Mouse (Mus musculus) layer of hippocampus, adult 2 months (tissue): ENCODE measurements around the gene Sema4a. TPM values are rescaled to one million over a fixed set of nuclear protein-coding genes. Genes with fewer than 3 reads are reported as not detected.

ENCODE experiments used
- DNase-seq, 2 experiments: peaks; one replicate each; pipeline ENCODE4 v3.0.0; 2022; ENCODE audit warnings: low spot score in 2 of 2
- H3K27ac ChIP-seq: fragments of 200-600 bp; 2 replicates; pipeline ENCODE4 v1.8.1; 2022
- H3K4me3 ChIP-seq: fragments of 200-600 bp; 2 replicates; pipeline ENCODE4 v1.8.1; 2022; ENCODE audit warnings: mild to moderate bottlenecking
- CTCF ChIP-seq: fragments of 200-600 bp; conservative IDR thresholded peaks from 2 replicates; pipeline ENCODE4 v1.8.1; 2022; ENCODE audit warnings: antibody characterized with exemption, mild to moderate bottlenecking, moderate library complexity
- microRNA-seq, 2 experiments: library from miRNA; unstranded; fragments of <30 nt; microRNA quantifications; one replicate each; pipeline ENCODE4 v1.2.0; 2021
- total RNA-seq, 2 experiments: library from RNA; stranded (reverse); gene quantifications; 2 replicates each; pipeline ENCODE4 v1.2.3; 2021

Gene Sema4a
- total RNA-seq, 2 experiments from 2014 or later = 37.0 to 42.9 TPM

DNA sequence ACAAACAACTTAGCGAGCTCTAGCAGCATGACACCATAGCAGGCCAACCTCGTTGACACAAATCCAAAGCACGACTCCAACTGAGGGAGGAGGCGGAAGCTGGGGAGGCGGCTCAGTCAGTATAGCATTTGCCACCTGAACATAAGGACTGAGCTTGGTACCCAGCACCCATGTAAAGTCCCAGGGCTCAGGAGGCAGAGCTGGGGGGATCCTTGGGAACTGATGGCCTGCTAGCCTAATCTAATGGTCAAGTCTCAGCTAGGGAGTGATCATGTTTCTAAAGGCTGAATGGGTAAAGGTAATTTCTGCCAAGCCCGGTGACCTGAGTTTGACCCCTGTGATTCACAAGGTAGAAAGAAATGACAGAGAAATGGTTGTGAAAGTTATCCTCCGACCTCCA lies 53.5 kb downstream of the Sema4a start:
- no peak for TF ChIP-seq CTCF
- Histone ChIP-seq H3K4me3 (no peak overlapping the region), H3K27ac (no peak overlapping the region)
- DNase-seq = no peak

DNA sequence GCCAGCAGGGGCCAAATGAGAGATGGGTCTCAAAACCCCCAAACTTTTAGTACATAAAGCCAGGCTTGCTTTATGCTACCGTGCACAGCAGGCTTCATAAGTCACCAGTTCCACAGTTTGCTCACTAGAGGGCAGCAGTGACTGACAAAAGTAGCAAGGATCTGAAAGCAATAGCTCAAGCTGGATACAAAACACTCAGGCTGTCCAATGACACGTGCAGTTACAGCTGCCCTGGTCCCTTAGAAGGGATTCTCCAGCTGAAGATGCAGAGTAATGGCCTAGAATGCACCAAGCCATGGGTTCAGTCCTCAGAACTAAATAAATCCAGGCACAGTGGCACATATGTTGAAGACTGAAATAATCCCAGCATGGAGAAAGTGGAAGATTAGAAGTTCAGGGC lies 53.9 kb downstream of the Sema4a start:
- no peak overlapping the region for H3K27ac ChIP-seq
- peak; percentile 61 to 71 for DNase-seq
- no peak overlapping the region for H3K4me3 ChIP-seq
- TF ChIP-seq CTCF = peak; percentile 98

DNA sequence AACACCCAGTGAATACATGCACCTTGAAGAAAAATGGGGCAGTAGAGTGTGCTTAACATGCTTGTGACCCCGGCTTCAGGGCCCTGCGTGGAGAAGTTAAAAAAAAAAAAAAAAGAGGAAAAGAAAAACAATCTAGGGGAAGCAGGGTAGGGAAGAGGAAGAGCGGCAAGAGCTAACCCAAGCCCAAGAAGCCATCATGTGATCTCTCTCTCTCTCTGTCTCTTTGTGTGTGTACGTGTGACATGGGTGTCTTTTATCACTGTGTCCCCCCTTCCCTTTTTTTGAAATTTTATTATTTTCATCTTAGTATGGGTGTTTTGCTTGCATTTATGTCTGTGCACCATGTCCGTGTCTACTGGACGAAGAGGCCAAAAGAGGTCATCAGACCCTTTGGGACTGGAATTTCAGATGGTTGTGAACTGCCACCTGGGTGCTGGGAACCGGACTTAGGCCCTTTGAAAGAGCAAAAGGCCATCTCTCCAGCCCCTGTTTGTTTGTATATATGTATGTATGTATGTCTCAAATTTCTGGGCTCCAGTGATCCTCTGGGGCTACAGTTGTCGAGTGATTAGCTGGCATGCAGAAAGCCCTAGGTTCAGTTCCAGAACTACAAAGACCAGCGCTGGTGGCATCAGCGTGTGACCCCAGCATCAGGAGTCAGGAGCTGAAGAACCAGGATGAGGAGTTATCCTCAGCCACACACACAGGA lies 57.3 kb downstream of the Sema4a start:
- Histone ChIP-seq H3K27ac (no peak overlapping the region), H3K4me3 (no peak overlapping the region)
- no peak for TF ChIP-seq CTCF
- DNase-seq = no peak

DNA sequence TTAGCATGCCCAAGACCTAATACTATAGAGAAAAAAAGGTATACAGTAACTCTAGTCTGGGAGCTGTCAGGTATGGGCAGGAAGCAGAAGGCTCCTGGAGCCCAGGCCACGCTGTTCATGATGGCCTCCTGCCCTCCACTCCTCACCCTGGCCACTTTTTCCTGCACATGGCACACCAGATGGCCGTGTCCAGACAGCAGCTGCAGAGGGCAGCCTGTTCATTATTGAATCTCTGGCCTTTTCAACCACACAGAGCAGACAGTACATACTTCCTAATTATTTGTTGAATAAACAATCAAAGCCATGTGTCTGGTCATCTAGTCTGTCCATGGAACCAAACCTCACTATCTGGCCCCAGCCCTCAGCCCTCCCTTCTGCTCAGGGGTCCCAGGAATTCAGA lies 62.3 kb downstream of the Sema4a start:
- TF ChIP-seq CTCF = no peak

DNA sequence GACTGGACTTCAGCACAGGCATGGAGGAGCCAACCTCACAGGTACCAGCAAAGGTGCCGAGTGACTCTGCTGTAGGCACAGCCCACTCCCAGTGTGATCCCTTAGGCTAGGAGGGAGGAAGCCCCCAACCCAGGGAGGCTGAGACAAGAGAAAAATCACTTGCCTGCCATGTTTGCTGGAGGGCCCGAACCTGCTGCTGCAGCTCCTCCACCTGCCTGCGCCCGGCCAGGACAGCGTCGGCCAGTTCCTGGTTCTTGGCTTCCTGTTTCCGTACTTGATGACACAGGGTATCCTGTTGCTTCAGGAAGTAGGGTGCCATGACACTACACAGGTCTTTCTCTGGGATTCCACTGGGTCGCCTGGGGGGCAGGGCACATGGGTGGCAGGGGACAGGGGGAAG lies 65.2 kb downstream of the Sema4a start:
- DNase-seq = no peak
- no peak for TF ChIP-seq CTCF
- no peak overlapping the region for H3K4me3 ChIP-seq
- no peak overlapping the region for H3K27ac ChIP-seq

More for the DNA sequence above, 62.3 kb downstream of the Sema4a start:
- DNase-seq = no peak
- Histone ChIP-seq H3K27ac (no peak overlapping the region), H3K4me3 (no peak overlapping the region)

DNA sequence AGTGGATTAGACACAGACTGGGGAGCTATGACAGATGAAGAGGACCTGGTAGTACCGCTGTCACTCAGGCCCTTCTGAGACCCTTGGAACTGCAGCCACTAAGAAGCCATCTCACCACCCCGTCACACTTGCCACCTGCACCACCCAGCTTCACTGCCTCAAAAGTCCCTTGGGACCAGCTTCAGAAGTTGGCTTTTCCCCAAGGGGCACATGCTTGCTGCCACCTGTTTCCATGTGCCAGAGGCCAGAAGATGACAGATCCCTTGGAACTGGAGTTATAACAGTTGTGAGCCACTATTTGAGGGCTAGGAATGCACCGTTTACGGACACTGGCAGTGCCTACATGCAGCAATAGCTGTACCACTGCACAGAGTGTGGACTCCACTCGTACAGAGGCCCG lies 65.7 kb downstream of the Sema4a start:
- TF ChIP-seq CTCF = no peak
- H3K27ac ChIP-seq = no peak overlapping the region

DNA sequence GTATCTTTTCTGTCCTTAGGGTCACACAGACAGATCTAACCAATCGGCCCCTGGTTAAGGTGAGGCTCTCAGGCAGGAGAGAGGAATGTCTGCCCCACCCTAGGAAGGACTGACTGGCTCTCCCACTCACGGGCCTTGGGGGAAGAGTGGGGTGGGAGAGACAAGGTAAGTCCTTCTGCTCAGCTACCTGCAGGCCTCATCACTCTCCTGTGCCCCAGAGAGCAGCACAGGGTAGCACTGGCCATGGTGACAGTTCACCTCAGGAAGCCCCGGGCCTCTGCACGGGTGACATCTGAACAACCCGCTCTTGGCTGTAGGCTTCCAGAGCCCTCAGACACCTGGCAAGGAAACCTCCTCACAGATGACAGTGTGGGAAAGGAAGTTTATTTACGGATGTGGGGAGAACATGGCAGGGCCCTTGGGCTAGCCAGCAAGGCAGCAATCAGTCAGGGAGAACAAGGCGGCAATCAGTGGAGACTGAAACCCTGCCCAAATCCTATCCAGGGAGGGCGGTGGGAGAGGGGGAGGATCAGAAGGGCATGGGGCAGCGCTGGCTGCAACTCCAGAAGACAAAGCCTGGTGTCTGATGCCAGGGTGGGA lies 67.1 kb downstream of the Sema4a start:
- no peak for TF ChIP-seq CTCF
- no peak overlapping the region for H3K27ac ChIP-seq
- H3K4me3 ChIP-seq = no peak overlapping the region
- no peak for DNase-seq

More for the DNA sequence above, 65.7 kb downstream of the Sema4a start:
- DNase-seq = no peak
- H3K4me3 ChIP-seq = no peak overlapping the region

Small RNA genes within 50 kb of the gene (microRNA-seq; reads per million reads assigned to microRNA genes)
- 0.37 to 0.64 reads per million in 2 experiments for gene Mir7011

Other genes starting within 250 kb of the Sema4a start
- not detected for gene Rhbg, start 206.5 kb downstream of the Sema4a start, total RNA-seq
- gene Gm38392, start 174.0 kb downstream of the Sema4a start, total RNA-seq = under 1 TPM in 1 of 2 experiments, not detected in 1; 0.59 TPM
- 1 to 10 TPM; 3.0 to 5.2 TPM for gene Tsacc, start 164.2 kb downstream of the Sema4a start, total RNA-seq
- gene Cct3, start 164.1 kb downstream of the Sema4a start, total RNA-seq = 100 to 1,000 TPM; 171 to 193 TPM
- gene Glmp, start 136.2 kb downstream of the Sema4a start, total RNA-seq = 10 to 100 TPM; 68.9 to 77.9 TPM
- gene Tmem79, start 125.0 kb downstream of the Sema4a start, total RNA-seq = 1 to 10 TPM in 1 of 2 experiments, under 1 TPM in 1; 0.64 to 1.1 TPM
- 10 to 100 TPM; 72.7 to 82.2 TPM for gene Smg5, start 124.9 kb downstream of the Sema4a start, total RNA-seq
- 10 to 100 TPM; 14.8 to 16.5 TPM for gene Paqr6, start 96.6 kb downstream of the Sema4a start, total RNA-seq
- under 1 TPM in 1 of 2 experiments, not detected in 1; 0.36 TPM for gene Bglap3, start 88.4 kb downstream of the Sema4a start, total RNA-seq
- gene Bglap2, start 82.5 kb downstream of the Sema4a start, total RNA-seq = not detected
- gene Bglap, start 76.7 kb downstream of the Sema4a start, total RNA-seq = under 1 TPM in 1 of 2 experiments, not detected in 1; 0.96 TPM
- gene Pmf1, start 50.9 kb downstream of the Sema4a start, total RNA-seq = 1 to 10 TPM; 6.4 to 6.8 TPM
- gene Slc25a44, start 36.0 kb downstream of the Sema4a start, total RNA-seq = 10 to 100 TPM; 69.5 to 71.8 TPM
- gene Lmna, start 48.8 kb upstream of the Sema4a start, total RNA-seq = 10 to 100 TPM; 34.6 to 36.1 TPM
- 1 to 10 TPM; 2.8 to 3.7 TPM for gene Mex3a, start 71.2 kb upstream of the Sema4a start, total RNA-seq
- gene Rab25, start 87.1 kb upstream of the Sema4a start, total RNA-seq = not detected
- 100 to 1,000 TPM in 1 of 2 experiments, 10 to 100 TPM in 1; 96.0 to 106 TPM for gene Lamtor2, start 91.9 kb upstream of the Sema4a start, total RNA-seq
- gene Ubqln4, start 92.6 kb upstream of the Sema4a start, total RNA-seq = 100 to 1,000 TPM; 110 to 116 TPM
- gene Ssr2, start 114.7 kb upstream of the Sema4a start, total RNA-seq = 10 to 100 TPM; 86.8 to 91.6 TPM
- gene Arhgef2, start 144.8 kb upstream of the Sema4a start, total RNA-seq = 100 to 1,000 TPM; 268 to 283 TPM
- not detected for gene Rxfp4, start 192.0 kb upstream of the Sema4a start, total RNA-seq
- gene Khdc4, start 224.6 kb upstream of the Sema4a start, total RNA-seq = 10 to 100 TPM; 55.1 to 55.5 TPM